Mouse (Mus musculus) fibroblast of lung, adult 2 months (primary cell): ENCODE data around the gene Cox7b2.
"Not testable (repeated sequence)": the region's sequence is repeated elsewhere in the genome, so short reads cannot be mapped to it uniquely, and the experiment has no call there.

Experiments
- DNase-seq: peaks from one replicate; pipeline ENCODE4 v3.0.0-alpha.2; 2011; ENCODE audit warnings: low read depth

The Cox7b2 gene

DNA sequence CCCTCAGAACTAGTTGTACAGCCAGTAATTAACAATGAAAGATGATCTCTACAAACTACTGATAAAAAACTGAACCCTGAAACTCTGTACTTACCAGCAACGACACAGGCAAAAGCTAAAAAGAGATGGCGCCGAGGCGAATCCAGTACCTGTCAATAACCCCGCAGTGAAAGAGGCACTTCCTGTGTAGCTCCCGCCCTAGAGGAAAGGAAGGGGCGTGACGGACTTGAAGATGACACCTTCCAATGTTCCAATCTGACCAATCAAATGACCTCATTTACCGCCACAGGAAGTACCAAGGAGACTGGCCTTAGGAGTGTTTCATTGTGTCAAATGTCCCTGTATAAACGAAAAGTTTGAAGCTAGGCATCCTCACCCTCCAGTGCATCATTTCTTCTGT, at the start of gene Cox7b2:
Cox7b2 (minus strand) TSS at position 127 of the 400 bp plus-strand sequence.
- no peak for DNase-seq

DNA sequence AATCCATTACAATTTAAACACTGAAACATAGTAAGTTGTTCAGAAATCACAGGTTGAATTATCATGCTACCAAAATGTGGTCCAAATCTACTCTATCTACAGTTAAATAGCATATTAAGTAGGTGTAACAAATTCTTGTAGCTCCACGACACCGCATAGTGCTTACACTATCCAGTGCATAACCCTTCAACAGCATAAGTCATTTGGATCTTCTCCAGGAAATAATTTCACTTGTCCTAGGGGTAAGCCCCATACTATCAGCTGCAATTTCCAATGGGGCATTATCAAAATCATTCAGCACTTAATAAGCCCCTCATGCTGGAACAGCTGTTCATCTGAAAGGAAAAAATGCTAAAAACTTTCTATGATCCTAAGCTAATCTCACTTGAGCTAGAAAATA, 47.3 kb upstream of the Cox7b2 start:
- no peak for DNase-seq

DNA sequence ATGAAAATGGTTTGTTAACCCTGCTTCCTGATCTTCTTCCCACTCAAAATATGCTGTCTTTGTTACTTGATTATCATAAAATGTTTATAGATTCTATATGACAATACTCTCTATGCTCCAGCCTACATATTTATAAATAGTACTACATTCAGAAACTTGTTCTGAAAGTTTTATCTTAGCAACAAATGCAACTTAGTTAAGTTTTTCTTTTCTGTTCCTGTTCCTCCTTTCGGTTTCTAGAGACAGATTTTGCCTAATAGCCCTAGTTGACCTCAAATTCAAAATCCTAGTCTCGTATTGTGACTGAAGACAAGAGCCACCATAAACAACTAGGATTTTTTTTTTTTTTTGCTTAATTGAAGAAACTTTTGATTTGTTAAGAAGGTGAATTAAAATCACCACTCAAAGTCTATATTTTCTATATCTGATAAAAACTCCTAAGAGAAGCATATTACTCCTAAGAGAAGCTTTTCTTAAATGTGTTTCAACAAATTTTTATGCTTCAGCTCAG, 45.8 kb upstream of the Cox7b2 start:
- DNase-seq: no peak

DNA sequence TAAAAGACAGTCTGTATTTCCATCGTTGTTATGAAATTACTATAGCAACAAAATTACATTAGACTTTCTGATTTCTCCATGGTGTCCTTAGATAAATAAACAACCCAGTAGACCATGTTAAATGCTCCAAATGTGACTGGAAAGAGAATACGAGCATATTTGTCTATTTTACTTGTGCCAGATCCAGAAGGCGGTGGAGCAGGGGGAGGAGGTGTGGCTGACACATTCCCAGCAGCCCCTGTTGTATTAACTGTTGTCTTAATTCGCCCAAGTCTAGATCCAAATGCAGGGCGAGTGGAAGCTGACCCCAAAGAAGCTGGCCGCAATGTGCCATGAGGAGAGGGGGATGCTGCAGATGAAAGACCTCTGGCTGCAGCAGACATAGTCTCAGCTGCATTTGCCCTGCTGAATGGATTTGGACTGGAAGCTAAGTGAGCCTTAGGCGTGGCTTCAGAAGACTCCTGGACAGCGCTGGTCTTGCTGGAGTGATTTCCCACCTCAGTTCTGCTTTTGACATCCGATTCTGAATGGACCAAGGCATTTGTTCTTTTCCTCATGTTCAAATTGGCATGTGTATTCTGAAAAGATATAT, 23.7 kb upstream of the Cox7b2 start:
- DNase-seq: no peak

DNA sequence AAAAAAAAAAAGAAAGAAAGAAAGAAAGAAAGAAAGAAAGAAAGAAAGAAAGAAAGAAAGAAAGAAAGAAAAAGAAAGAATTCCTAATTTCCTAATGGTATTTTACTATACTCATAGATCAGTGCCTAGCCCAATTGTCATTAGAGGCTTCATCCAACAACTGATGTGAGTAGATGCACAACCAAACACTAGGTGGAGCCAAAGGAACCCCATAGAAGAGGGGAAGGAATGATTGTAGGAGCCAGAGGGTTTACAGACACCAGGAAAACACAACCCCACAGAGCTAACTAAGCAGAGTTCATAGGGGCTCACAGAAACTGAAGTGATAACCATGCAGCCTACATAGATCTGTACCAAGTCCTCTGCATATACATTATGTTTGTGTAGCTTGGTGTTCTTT, 2.5 kb downstream of the Cox7b2 start:
- DNase-seq: no peak

DNA sequence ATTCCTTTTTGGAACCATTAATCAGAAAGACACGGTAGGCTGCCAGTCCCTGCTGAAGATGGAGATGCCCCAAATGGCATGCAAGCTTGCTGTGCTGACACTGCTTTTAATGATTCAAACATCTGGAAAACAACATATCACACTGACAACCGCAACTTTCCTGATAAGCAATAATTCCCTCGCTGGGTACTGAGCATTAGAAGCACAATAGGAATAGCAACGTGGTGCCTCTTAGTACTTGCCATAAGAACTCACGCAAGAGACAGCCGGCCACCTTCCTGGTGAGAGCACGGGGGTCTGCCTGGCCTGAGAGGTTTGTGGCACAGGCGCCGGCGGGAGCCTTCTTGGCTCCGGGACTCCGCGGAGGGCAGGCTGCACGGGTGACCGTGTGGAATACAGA, 22.5 kb downstream of the Cox7b2 start:
- not testable (repeated sequence) for DNase-seq

DNA sequence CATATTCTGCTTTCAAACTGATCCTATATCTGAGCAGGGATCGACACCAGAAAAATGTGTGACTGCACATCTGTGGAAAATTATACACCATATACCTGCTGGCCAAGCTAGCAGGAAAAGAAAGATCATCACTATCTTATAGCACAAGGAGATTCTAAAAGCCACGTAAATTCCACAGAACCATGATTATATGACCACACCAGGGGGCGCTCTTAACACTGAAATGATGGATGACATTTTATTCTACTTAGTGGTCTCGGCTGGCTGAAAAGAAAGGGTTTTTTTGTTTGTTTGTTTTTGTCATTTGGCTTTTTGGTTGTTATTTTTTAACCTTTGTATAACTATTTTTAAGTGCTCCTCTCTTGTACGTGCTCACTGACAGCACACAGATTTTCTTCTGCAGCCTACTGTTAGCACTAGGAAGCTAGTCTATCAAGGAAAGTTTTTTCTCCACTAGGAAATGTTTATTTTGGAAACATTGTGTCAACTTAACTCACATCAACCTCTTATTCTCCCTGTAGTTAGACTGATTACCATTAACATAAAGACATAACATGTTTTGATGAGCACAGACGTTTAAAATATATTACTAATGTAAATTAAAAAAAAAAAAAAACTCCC, 45.8 kb downstream of the Cox7b2 start:
- DNase-seq: peak; percentile 1

DNA sequence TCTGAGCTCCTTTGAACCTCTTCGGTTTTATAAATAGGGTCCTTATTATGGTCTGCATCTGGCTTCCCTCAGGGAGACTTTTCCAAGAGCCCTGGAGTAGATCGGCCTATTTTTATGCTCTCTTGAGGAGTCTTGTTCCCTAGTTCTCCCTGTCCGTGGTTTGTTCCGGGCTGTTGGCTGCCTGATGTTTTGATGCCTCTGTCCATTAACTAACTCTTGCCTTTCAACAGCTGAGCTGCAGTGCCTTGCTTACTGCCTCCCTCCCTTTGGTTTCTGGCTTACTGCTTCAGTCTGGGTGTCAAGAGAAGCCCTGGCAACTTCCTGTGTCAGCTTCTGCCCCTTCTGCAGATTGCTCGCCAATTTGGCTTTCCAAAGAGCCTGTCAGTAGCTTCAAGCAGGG, 52.4 kb downstream of the Cox7b2 start:
- DNase-seq: no peak

DNA sequence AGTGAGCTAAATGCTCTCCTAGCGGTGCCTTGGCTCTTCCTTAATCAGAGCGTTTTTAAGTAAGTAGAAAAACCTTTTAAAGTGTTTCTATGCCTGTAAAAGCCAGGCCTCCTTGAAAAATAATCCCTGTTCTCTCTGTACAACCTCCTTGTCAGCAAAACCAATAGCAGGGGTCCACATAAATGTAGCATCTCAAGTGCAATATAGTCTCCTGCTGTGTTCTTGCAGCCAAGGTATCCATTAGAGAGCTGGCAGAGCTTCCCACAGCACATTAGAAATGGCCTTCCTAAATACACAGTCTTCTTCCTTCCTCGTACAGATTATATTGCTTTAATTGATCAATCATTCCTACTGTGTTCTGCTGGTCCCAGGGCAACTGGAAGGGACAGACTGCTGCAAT, 91.0 kb downstream of the Cox7b2 start:
- no peak for DNase-seq

DNA sequence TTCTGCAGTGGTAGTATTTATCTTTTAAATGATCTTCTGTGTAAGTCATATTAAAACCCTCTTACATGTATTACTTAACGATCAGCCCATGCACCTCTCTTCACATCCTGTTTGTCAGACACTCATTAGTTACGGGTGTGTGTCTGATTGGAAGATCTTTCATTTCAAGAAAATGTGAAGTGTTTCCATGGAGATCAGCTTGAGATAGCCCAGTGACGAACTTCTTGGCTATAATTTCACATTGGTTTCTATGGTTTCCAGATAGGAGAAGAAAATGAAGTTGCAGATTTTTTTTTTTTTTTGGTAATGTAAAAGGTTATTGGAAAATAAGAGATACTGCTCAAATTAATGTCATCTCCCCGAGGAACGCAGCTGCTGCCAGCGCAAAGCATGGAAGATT, 107.8 kb downstream of the Cox7b2 start:
- no peak for DNase-seq
